ENCODE assay signal across 18 mouse cellular contexts in genomic region chr16:73259691-73260090, GRCm38 (mm10).
"Had no signal": no experiment of that assay in that cellular context is flagged by ENCODE, and none has a peak within 500 bp of the region (broad histone marks: within the 10 kb centered on the region; RNA-seq: fewer than 3 reads in every experiment).

No protein-coding gene starts in this region.

- H3K27me3 ChIP-seq: kidney, embryonic 15.5 days; liver, embryonic 13.5 days; midbrain, embryonic 15.5 days; stomach, embryonic 15.5 days had no signal

- H3K36me3 ChIP-seq: kidney, embryonic 15.5 days; liver, embryonic 13.5 days; midbrain, embryonic 15.5 days; stomach, embryonic 15.5 days had no signal

- H3K4me1 ChIP-seq: kidney, embryonic 15.5 days; liver, embryonic 13.5 days; midbrain, embryonic 15.5 days; stomach, embryonic 15.5 days had no signal

- ATAC-seq: midbrain, embryonic 15.5 days had no signal

- H3K4me2 ChIP-seq: kidney, embryonic 15.5 days; liver, embryonic 13.5 days; midbrain, embryonic 11.5 days; midbrain, embryonic 15.5 days; stomach, embryonic 15.5 days had no signal

- H3K9ac ChIP-seq: kidney, embryonic 15.5 days; liver, embryonic 13.5 days; midbrain, embryonic 15.5 days; stomach, embryonic 15.5 days had no signal

- H3K4me3 ChIP-seq: kidney, embryonic 15.5 days; left cerebral cortex, adult 2 months; liver, embryonic 13.5 days; midbrain, embryonic 15.5 days; myocyte; stomach, embryonic 15.5 days had no signal

- H3K9me3 ChIP-seq: kidney, embryonic 15.5 days; liver, embryonic 13.5 days; midbrain, embryonic 15.5 days; stomach, embryonic 15.5 days had no signal

- H3K27ac ChIP-seq: kidney, embryonic 15.5 days; left cerebral cortex, adult 2 months; liver, embryonic 13.5 days; midbrain, embryonic 15.5 days; stomach, embryonic 15.5 days had no signal

- DNase-seq: kidney, adult 8-10 months; kidney, postnatal 10 days; kidney, postnatal 4 days; layer of hippocampus, postnatal 36 days; liver, embryonic 13.5 days; lung, adult 2 months; lung, postnatal 14 days; lung, postnatal 4 days; right cerebral cortex, adult 18-20 months; right cerebral cortex, postnatal 14 days; right cerebral cortex, postnatal 4 days; thymus, postnatal 25 days had no signal
